Mouse (Mus musculus) testis, adult 2 months (tissue): ENCODE measurements at regions not wholly inside any gene's neighbourhood (a gene's known extent, or its start where the extent isn't known, plus 50 kb on each side); places are given as distances from the start of the nearest gene placed in this dataset.

Source experiments
- CTCF ChIP-seq: fragments of 200-500 bp; IDR thresholded peaks from 2 replicates; pipeline ENCODE4 v1.5.1; 2012; ENCODE audit warnings: low read depth, mild to moderate bottlenecking, inconsistent platforms, low read length, moderate library complexity; ENCODE audit not compliant: control insufficient read depth, insufficient read depth, insufficient replicate concordance
- POLR2A ChIP-seq: fragments of 200-500 bp; IDR thresholded peaks from 2 replicates; pipeline ENCODE4 v1.6.1; 2012; ENCODE audit warnings: low read depth, mild to moderate bottlenecking, inconsistent platforms, low read length, moderate library complexity; ENCODE audit not compliant: control insufficient read depth

DNA sequence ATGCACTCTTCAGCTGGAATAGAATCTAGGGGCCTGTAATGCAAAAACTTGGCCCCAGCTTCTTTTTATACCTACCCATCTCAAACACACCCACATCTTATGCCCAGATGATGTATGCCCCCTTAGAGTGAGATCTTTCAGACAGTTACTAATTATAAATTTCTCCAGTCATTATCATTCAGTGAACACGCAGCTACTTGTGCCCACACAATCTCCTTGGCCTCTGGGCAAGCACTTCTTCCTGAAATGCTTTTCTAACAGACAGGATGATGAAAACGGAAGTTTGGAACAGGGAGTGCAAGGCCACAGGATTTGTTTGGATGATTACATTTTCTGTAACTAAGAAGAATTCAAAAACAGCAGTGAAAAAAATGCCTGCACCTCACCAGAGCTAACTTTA is 100.4 kb upstream of the Pdc start:
- TF ChIP-seq CTCF: no peak
- no peak for TF ChIP-seq POLR2A
